ENCODE assay signal across 8 mouse cellular contexts in genomic region chr9:43221643-43222428, GRCm38 (mm10). TPM values are rescaled to one million over a fixed set of nuclear protein-coding genes. Genes with fewer than 3 reads are reported as not detected.
DNase-seq lines count a peak whose midpoint lies in the region; ATAC-seq lines count a peak whose summit lies in the region.

No protein-coding gene starts in this region.

- H3K9me3 ChIP-seq in embryonic facial prominence, embryonic 13.5 days: no peaks in the 10 kb centered on the region
- no peaks in the 10 kb centered on the region for H3K9me3 ChIP-seq in liver, embryonic 15.5 days (replicated peaks)

- H3K4me3 ChIP-seq in embryonic facial prominence, embryonic 13.5 days: no peak overlapping the region
- H3K4me3 ChIP-seq in liver, embryonic 15.5 days (replicated peaks): no peak overlapping the region

- H3K4me2 ChIP-seq in embryonic facial prominence, embryonic 13.5 days: peak overlapping the region; percentile 5; the same call in 1 of the 2 replicates
- no peak overlapping the region for H3K4me2 ChIP-seq in liver, embryonic 15.5 days

- H3K9ac ChIP-seq in embryonic facial prominence, embryonic 13.5 days: no peak overlapping the region
- H3K9ac ChIP-seq in liver, embryonic 15.5 days: no peak overlapping the region

- H3K4me1 ChIP-seq in embryonic facial prominence, embryonic 13.5 days: peaks cover 28% of the 10 kb centered on the region
- peaks cover 41% of the 10 kb centered on the region for H3K4me1 ChIP-seq in liver, embryonic 15.5 days (replicated peaks)

- no peaks in the 10 kb centered on the region for H3K27me3 ChIP-seq in embryonic facial prominence, embryonic 13.5 days
- no peaks in the 10 kb centered on the region for H3K27me3 ChIP-seq in liver, embryonic 15.5 days

- DNase-seq in B cell, adult 2 months: peak; percentile 75 to 78
- DNase-seq in adrenal gland, postnatal 25 days: peak; percentile 84
- peak; percentile 88 for DNase-seq in heart, adult 8-10 months (ENCODE audit: low spot score)
- peak; percentile 89 for DNase-seq in kidney, postnatal 14 days
- peak; percentile 27 to 76 for DNase-seq in thymus, postnatal 10 days (ENCODE audit: low spot score in 2 of 2)

- ATAC-seq in embryonic facial prominence, embryonic 13.5 days (ENCODE audit: insufficient number of reproducible peaks, insufficient read depth, low FRiP score, low TSS enrichment, low read depth): peak; percentile 39; the same call in 1 of the 2 replicates
- no peak for ATAC-seq in liver, embryonic 15.5 days (ENCODE audit: insufficient read depth)
- ATAC-seq in neutrophil, adult 5-6 weeks (ENCODE audit: extremely low read depth, insufficient number of reproducible peaks, low FRiP score, poor library complexity, severe bottlenecking): peak; percentile 39; the same call in 1 of the 2 replicates

- 27% methylated on average over 18 of the region's 18 CpGs for WGBS in embryonic facial prominence, embryonic 13.5 days
- WGBS in liver, embryonic 15.5 days (ENCODE audit: insufficient replicate concordance): 52% methylated on average over 18 of the region's 18 CpGs

- peaks cover 56% of the 10 kb centered on the region for H3K36me3 ChIP-seq in embryonic facial prominence, embryonic 13.5 days
- H3K36me3 ChIP-seq in liver, embryonic 15.5 days (replicated peaks): peaks cover 52% of the 10 kb centered on the region

- H3K27ac ChIP-seq in embryonic facial prominence, embryonic 13.5 days: peak overlapping the region; percentile 80
- 0 out of 2 replicates have a peak overlapping the region, but pooled peaks have one; percentile 11 for H3K27ac ChIP-seq in liver, embryonic 15.5 days (replicated peaks)

RNA-seq across cellular contexts. Expression of gene Pou2f3, which starts 11.7 kb away (rescaled TPM):
- total RNA-seq in adrenal gland, postnatal 25 days (2021): not detected in 2 replicates
- 2.0 and 2.1 TPM in 2 replicates for polyA plus RNA-seq in embryonic facial prominence, embryonic 13.5 days (2015; fragmentation: Nextera tagmentation; extraction: Ambion mirVana)
- not detected for total RNA-seq in heart, adult 8-10 months (2022)
- polyA plus RNA-seq in liver, embryonic 15.5 days (2015; fragmentation: Nextera tagmentation; extraction: Ambion mirVana): not detected in 2 replicates
- not detected in 2 replicates for total RNA-seq in neutrophil, adult 5-6 weeks (2017)

RNA-seq across cellular contexts. Expression of gene Oaf, which starts 17.9 kb away (rescaled TPM):
- total RNA-seq in adrenal gland, postnatal 25 days (2021): 7.7 and 16.8 TPM in 2 replicates
- 81.8 and 86.1 TPM in 2 replicates for polyA plus RNA-seq in embryonic facial prominence, embryonic 13.5 days (2015; fragmentation: Nextera tagmentation; extraction: Ambion mirVana)
- 10 to 100 TPM in 1 of 4 experiments, 1 to 10 TPM in 3; 8.9 to 10.2 (median 9.0) TPM for total RNA-seq in heart, adult 8-10 months (2022)
- 26.8 and 30.0 TPM in 2 replicates for polyA plus RNA-seq in liver, embryonic 15.5 days (2015; fragmentation: Nextera tagmentation; extraction: Ambion mirVana)
- total RNA-seq in neutrophil, adult 5-6 weeks (2017): 0.25 TPM in 1 of 2 replicates, not detected in the other
